Mouse (Mus musculus) forebrain, embryonic 15.5 days (tissue): ENCODE results near the gene Tiam1. TPM values are rescaled to one million over a fixed set of nuclear protein-coding genes. Genes with fewer than 3 reads are reported as not detected.

Experiments used
- ATAC-seq: fragments of 200-750 bp; cut with Nextera tagmentation; replicated peaks from 2 replicates; pipeline ENCODE4 v1.8.0; 2017; ENCODE audit warnings: mild to moderate bottlenecking, moderate TSS enrichment, moderate library complexity
- H3K27ac ChIP-seq: fragments of 300-500 bp; sonication (generic); replicated peaks from 2 replicates; pipeline ENCODE4 v1.5.1; 2015; ENCODE audit warnings: mild to moderate bottlenecking, inconsistent platforms
- H3K27me3 ChIP-seq: fragments of 300-500 bp; sonication (generic); 2 replicates; pipeline ENCODE4 v1.6.1; 2015; ENCODE audit warnings: inconsistent platforms
- H3K36me3 ChIP-seq: fragments of 300-500 bp; sonication (generic); 2 replicates; pipeline ENCODE4 v1.6.1; 2015; ENCODE audit warnings: mild to moderate bottlenecking, inconsistent platforms
- H3K4me1 ChIP-seq: fragments of 300-500 bp; sonication (generic); 2 replicates; pipeline ENCODE4 v1.6.1; 2015; ENCODE audit warnings: inconsistent platforms
- H3K4me2 ChIP-seq: fragments of 300-500 bp; sonication (generic); replicated peaks from 2 replicates; pipeline ENCODE4 v1.6.1; 2015; ENCODE audit warnings: mild to moderate bottlenecking, inconsistent platforms
- H3K4me3 ChIP-seq: fragments of 300-500 bp; sonication (generic); 2 replicates; pipeline ENCODE4 v1.5.1; 2015; ENCODE audit warnings: mild to moderate bottlenecking, inconsistent platforms
- H3K9ac ChIP-seq: fragments of 300-500 bp; sonication (generic); replicated peaks from 2 replicates; pipeline ENCODE4 v1.6.1; 2015; ENCODE audit warnings: mild to moderate bottlenecking, inconsistent platforms
- H3K9me3 ChIP-seq: fragments of 300-500 bp; sonication (generic); 2 replicates; pipeline ENCODE4 v1.6.1; 2016; ENCODE audit warnings: inconsistent platforms
- WGBS: fragments of 180-500 bp; shearing (Covaris S2); methylation state at CpG from one replicate; pipeline ENCODE4 v1.1.7; 2015; ENCODE audit warnings: mixed read lengths; 5-methylcytosine and 5-hydroxymethylcytosine counted together
- polyA plus RNA-seq: library from polyadenylated mRNA; unstranded; fragments of >200 nt; fragmentation: Nextera tagmentation; extraction: Ambion mirVana; gene quantifications from 2 replicates; pipeline ENCODE4 v1.2.1, GENCODE M21; 2015

Gene Tiam1
- polyA plus RNA-seq, 1 experiment from 2014 or later: 35.1 TPM

DNA sequence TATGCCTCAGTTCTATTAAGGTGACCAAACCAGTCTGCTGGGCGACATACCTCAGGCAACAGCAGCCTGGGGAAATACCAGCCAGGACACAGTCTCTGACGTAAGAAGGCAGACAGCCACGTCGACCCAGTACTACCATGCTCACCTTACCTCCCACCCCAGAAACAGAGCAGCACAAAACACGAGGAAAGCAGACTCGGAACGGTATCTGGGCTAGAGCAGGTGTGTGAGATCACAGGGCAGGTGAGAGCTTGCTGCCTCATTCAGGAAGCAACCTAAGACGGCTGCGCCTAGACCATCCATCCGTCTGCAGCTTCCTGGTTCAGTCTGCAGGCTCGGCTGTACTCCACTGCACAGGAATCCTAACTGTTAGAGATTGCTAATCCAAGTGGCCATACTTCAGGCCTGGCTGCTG, 45.4 kb downstream of the Tiam1 start:
- H3K4me2 ChIP-seq: no peak overlapping the region
- no peak overlapping the region for H3K27ac ChIP-seq
- WGBS: 92% methylated on average over 11 of the region's 11 CpGs
- H3K4me1 ChIP-seq: peaks cover 12% of the 10 kb centered on the region
- no peak overlapping the region for H3K4me3 ChIP-seq
- H3K9ac ChIP-seq: no peak overlapping the region
- no peak for ATAC-seq
- H3K9me3 ChIP-seq: no peaks in the 10 kb centered on the region
- H3K27me3 ChIP-seq: no peaks in the 10 kb centered on the region
- H3K36me3 ChIP-seq: no peaks in the 10 kb centered on the region

DNA sequence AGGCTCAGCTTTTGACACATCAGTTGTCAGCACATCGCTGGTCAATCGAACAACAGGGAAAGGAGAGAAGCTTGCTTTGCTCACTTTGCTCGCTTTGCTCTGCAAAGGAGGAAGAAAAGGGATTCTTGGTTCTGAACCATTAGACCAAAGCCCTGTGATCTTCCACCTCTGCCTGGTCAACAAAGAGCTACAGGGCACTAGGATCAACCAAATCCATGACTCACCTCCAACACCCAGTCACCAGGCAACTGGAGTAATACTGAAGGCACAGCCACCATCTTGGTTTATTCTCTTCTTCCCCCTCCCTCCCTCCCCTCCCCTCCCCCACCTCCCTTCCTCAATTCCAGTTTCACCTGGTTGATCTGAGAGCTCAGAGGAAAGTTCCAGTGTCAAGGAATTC, 45.8 kb downstream of the Tiam1 start:
- WGBS: 98% methylated on average over 3 of the region's 3 CpGs
- Histone ChIP-seq H3K4me1 (peaks cover 12% of the 10 kb centered on the region), H3K36me3 (no peaks in the 10 kb centered on the region), H3K4me2 (no peak overlapping the region), H3K9ac (no peak overlapping the region), H3K9me3 (no peaks in the 10 kb centered on the region), H3K4me3 (no peak overlapping the region), H3K27me3 (no peaks in the 10 kb centered on the region), H3K27ac (no peak overlapping the region)
- ATAC-seq: no peak

DNA sequence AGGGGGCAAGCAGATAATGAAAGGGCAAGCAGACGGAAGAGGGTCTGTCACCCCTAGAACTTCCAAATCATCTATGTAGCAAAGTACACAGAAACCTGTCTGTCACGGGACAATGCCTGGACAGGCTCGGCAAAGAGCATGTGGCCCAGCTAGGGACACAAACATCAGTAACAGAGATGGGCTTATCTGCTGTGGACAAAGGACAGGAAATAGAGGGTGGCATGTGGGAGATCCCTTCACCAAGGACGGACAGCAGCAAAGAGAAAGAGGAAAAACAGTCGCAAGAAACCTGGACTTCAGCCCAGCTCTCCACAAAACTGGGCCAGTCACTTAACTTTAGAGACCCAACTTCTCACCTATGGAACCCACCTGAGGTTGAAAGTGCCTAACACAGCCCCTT, 47.6 kb downstream of the Tiam1 start:
- Histone ChIP-seq H3K4me2 (no peak overlapping the region), H3K4me3 (no peak overlapping the region), H3K36me3 (no peaks in the 10 kb centered on the region), H3K27me3 (no peaks in the 10 kb centered on the region), H3K27ac (no peak overlapping the region), H3K9me3 (no peaks in the 10 kb centered on the region), H3K4me1 (peaks cover 10% of the 10 kb centered on the region), H3K9ac (no peak overlapping the region)
- no peak for ATAC-seq
- WGBS: 82% methylated on average over 5 of the region's 5 CpGs

DNA sequence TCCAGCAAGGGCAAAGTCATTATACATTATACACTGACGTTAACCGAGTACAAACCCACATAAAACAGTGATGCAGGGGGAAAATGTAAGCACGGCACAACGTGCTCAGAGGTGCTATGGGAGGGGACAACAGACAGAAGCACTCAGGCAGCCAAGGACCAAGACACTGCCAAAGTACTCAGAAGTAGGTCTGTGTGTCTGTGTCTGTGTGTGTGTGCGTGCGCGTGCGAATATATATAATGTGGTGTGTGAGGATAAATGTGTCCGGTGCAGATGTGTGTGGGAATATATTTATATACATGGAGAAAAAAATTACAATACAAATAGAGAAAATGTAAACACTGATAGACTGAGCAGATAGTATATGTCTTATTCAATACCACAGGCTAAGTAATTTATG, 50.6 kb downstream of the Tiam1 start:
- Histone ChIP-seq H3K36me3 (no peaks in the 10 kb centered on the region), H3K9me3 (no peaks in the 10 kb centered on the region), H3K27me3 (no peaks in the 10 kb centered on the region), H3K4me1 (no peaks in the 10 kb centered on the region), H3K9ac (no peak overlapping the region), H3K4me3 (no peak overlapping the region), H3K27ac (no peak overlapping the region), H3K4me2 (no peak overlapping the region)
- no peak for ATAC-seq
- 82% methylated on average over 9 of the region's 9 CpGs for WGBS

DNA sequence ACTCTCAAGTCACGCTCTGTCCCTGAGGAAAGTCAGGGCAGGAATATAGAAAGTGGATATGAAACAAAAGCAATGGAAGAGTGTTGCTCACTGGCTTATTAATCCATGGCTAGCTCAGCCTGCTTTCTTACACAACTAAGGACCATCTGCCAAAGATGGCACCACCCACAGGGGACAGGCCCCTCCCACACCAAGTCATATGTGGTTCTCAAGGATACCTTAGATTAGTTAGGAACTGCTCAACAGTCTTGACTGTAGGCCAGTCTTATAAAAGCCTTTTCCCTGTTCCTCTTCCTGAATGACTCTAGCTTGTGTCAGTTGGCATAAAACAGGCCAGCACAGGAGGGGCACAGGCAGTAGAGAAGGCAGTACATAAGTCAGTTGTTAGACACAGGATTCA, 51.7 kb downstream of the Tiam1 start:
- ATAC-seq: no peak
- Histone ChIP-seq H3K36me3 (no peaks in the 10 kb centered on the region), H3K4me2 (no peak overlapping the region), H3K27ac (no peak overlapping the region), H3K9ac (no peak overlapping the region), H3K4me3 (no peak overlapping the region), H3K4me1 (no peaks in the 10 kb centered on the region), H3K9me3 (no peaks in the 10 kb centered on the region), H3K27me3 (no peaks in the 10 kb centered on the region)
- WGBS: 92% methylated on average over 1 of the region's 1 CpGs

DNA sequence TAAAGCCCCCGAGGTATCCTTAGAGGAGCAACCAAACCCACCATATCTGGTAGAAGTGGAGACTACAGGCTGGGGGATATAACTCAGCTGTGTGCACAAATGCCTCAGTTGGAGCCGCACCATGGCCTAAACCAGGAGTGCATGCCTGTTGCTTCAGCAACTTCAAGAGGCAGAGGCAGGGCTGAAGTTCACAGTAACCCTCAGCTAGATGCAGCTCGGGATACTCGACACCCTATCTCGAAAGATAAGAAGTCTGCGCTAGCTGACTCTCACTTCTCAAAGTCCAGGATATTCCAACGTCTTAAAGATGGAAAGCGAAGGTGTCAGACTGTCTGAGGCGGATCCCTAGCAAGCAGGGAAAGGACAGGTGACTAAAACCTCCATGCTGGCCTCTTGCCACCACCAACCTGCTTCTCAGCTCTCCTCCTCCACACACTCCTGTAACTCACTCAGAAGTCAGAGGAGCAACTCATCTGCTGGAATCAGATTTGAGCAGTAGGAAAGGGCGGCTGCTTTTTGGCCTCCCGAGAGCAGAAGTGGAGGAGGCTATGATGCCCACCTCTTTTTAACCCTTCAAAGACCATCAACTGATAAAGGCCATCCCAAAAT, 52.4 kb downstream of the Tiam1 start:
- no peaks in the 10 kb centered on the region for H3K27me3 ChIP-seq
- no peaks in the 10 kb centered on the region for H3K9me3 ChIP-seq
- 91% methylated on average over 11 of the region's 11 CpGs for WGBS
- H3K9ac ChIP-seq: no peak overlapping the region
- no peaks in the 10 kb centered on the region for H3K4me1 ChIP-seq
- no peaks in the 10 kb centered on the region for H3K36me3 ChIP-seq
- H3K4me2 ChIP-seq: no peak overlapping the region
- no peak overlapping the region for H3K27ac ChIP-seq
- H3K4me3 ChIP-seq: no peak overlapping the region
- ATAC-seq: no peak

DNA sequence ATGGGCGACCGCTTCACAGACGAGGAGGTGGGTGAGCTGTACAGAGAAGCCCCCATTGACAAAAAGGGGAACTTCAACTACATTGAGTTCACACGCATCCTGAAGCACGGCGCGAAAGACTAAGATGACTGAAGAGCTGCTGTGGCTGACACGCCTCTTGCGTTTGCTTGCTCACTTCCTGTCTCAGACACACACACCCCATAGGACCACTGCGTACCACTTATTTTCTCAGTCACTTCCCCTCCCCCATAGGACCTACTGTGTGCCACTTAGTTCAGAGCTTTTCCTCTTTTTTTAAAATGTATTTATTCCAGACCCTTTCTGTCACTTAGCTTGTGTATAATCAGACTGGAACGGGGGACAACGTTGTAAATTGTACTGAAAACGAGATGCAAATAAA, 53.2 kb downstream of the Tiam1 start:
- H3K36me3 ChIP-seq: no peaks in the 10 kb centered on the region
- H3K27ac ChIP-seq: no peak overlapping the region
- ATAC-seq: no peak
- H3K9me3 ChIP-seq: no peaks in the 10 kb centered on the region
- H3K9ac ChIP-seq: no peak overlapping the region
- no peak overlapping the region for H3K4me3 ChIP-seq
- no peak overlapping the region for H3K4me2 ChIP-seq
- 96% methylated on average over 13 of the region's 13 CpGs for WGBS
- H3K4me1 ChIP-seq: peaks cover 7% of the 10 kb centered on the region
- no peaks in the 10 kb centered on the region for H3K27me3 ChIP-seq

DNA sequence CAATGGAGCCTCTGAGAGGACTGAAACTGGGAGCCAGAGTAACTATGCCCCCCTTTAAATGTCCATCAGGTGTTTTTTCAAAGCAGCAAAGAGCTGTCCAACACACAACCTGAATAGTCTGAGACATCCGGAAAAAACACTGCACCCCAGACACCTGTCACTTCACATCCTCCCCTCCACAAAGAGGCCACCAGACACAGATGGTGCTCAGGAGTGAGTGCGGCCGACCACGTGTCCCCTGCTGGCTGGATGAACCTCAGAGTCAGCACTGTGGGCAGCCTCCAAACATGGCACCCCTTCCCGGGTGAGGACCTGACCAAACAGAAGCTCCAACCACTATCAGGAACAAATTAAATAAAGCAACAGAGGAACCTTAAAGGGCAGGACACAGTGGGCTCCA, 56.3 kb downstream of the Tiam1 start:
- H3K9ac ChIP-seq: no peak overlapping the region
- peaks cover 11% of the 10 kb centered on the region for H3K4me1 ChIP-seq
- no peaks in the 10 kb centered on the region for H3K9me3 ChIP-seq
- H3K36me3 ChIP-seq: no peaks in the 10 kb centered on the region
- no peak overlapping the region for H3K27ac ChIP-seq
- H3K4me3 ChIP-seq: no peak overlapping the region
- H3K27me3 ChIP-seq: no peaks in the 10 kb centered on the region
- no peak for ATAC-seq
- H3K4me2 ChIP-seq: no peak overlapping the region
- WGBS: 91% methylated on average over 5 of the region's 5 CpGs

DNA sequence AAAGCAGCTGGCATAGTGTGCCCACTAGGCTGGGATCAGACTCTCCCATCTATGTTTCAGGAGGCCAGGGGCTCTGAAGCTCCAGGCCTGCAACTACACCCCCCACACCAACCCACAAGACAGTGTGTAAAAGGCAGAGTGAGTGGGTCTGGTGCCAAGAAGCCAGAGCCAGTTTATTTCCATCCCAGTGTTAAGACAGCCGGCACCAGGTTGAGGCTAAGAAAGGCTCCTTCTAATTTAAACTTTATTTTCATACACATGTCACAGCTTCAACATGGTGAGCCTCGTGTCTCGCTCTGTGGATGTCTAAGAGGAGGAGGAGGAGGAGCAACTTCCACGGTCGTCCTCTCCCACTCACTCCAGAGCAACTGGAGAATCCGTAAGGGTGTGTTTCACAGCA, 57.5 kb downstream of the Tiam1 start:
- H3K4me2 ChIP-seq: no peak overlapping the region
- H3K27ac ChIP-seq: no peak overlapping the region
- peaks cover 11% of the 10 kb centered on the region for H3K4me1 ChIP-seq
- 67% methylated on average over 6 of the region's 6 CpGs for WGBS
- no peak; the same call in 1 of the 2 replicates for ATAC-seq
- no peak overlapping the region for H3K4me3 ChIP-seq
- no peaks in the 10 kb centered on the region for H3K9me3 ChIP-seq
- no peaks in the 10 kb centered on the region for H3K36me3 ChIP-seq
- no peaks in the 10 kb centered on the region for H3K27me3 ChIP-seq
- H3K9ac ChIP-seq: no peak overlapping the region

DNA sequence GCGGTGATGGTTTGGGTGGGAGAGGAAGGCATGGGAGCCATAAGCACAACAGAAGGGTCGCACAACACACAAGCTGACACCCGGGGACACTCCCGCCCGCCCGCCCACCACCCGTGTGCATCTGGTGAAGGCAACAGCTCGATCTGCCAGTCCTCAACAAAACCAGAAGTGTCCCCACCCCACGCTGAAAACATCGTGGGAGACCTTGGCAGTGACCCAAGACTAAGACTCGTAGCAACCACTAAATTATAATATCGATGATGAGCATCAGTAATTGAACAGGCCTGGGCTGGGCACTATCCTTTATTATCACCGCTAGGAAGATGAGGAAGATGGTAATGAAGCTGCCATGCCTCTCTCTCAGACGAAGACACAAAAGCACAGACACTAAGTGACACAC, 58.0 kb downstream of the Tiam1 start:
- Histone ChIP-seq H3K4me2 (no peak overlapping the region), H3K36me3 (no peaks in the 10 kb centered on the region), H3K4me3 (no peak overlapping the region), H3K4me1 (peaks cover 11% of the 10 kb centered on the region), H3K27me3 (no peaks in the 10 kb centered on the region), H3K9me3 (no peaks in the 10 kb centered on the region), H3K27ac (no peak overlapping the region), H3K9ac (no peak overlapping the region)
- ATAC-seq: 0 out of 2 replicates have a peak, but pooled peaks have one; percentile 16
- 59% methylated on average over 14 of the region's 14 CpGs for WGBS

DNA sequence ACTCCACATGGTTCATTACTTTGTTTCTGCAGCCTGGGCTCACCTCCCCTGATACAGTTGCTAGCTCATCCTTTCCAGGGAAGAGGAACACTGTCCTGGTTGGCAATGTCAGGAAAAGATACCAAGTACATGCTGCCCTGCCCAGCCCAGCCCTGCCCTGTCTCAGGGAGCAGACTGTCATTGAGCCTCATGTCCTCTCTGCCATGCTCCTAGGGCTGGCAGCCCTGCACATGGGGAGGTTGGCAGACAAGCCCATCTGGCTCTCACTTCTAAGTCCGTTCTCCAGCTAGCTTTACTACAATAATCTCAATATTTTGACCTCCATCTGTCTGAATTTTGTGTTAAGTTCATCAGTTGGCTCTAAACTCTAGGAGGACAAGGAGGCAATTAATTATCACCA, 62.4 kb downstream of the Tiam1 start:
- ATAC-seq: 0 out of 2 replicates have a peak, but pooled peaks have one; percentile 42

DNA sequence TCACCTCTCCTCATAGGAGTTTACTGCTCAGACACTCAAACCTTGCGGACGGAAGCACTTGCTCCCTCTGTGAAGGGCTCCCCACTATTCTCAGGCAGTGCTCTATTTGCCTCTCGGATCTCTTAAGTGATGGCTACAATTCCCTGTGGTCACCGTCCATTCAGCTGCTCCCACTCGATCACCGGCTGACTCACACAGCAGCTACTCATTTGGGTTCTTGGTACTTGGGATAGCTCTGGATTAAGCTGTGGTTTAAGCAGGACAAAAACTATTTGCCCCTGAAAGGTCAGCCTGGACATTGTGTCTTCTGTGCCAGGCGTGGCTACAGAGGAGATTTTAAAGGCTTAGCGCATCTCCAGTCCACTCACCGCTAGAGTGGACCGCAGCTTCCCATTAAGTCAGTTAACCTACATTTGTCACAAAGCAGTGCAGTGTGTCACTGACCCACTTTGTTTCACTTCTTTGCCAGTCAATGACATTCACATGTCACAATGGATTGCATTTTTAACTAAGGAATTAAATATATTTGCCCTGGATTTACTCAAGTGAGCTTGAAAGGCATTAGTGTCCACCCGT, 64.7 kb downstream of the Tiam1 start:
- Histone ChIP-seq H3K9ac (no peak overlapping the region), H3K4me1 (peaks cover 2% of the 10 kb centered on the region), H3K27ac (no peak overlapping the region), H3K27me3 (no peaks in the 10 kb centered on the region), H3K4me3 (no peak overlapping the region), H3K9me3 (no peaks in the 10 kb centered on the region), H3K4me2 (no peak overlapping the region), H3K36me3 (no peaks in the 10 kb centered on the region)
- 72% methylated on average over 11 of the region's 11 CpGs for WGBS
- no peak for ATAC-seq

More for the DNA sequence above, 62.4 kb downstream of the Tiam1 start:
- H3K27ac ChIP-seq: no peak overlapping the region
- H3K9me3 ChIP-seq: no peaks in the 10 kb centered on the region
- no peaks in the 10 kb centered on the region for H3K27me3 ChIP-seq
- WGBS: 40% methylated on average over 1 of the region's 1 CpGs
- H3K36me3 ChIP-seq: no peaks in the 10 kb centered on the region
- no peak overlapping the region for H3K4me3 ChIP-seq
- H3K4me1 ChIP-seq: peaks cover 11% of the 10 kb centered on the region
- no peak overlapping the region for H3K4me2 ChIP-seq
- H3K9ac ChIP-seq: no peak overlapping the region

DNA sequence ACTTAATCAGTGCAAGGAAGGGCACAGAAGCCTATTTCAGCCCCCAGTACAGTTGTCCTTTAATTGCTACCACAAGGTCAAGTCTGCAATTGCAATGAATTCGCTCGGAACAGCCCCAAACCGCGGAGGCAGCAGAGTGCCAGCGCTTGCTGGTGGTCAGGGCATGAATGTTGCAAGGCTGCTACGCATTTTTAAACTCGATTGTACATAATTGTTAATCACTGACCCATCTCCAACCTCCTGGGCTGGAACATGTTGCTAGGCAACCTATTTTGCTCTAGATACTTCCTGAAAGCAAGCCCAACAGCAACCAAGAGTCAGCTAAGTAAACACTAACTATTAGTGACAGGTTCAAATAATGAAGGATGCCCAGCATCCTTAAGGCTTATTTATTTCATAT, 70.1 kb downstream of the Tiam1 start:
- no peak overlapping the region for H3K4me2 ChIP-seq
- ATAC-seq: no peak
- no peaks in the 10 kb centered on the region for H3K9me3 ChIP-seq
- no peak overlapping the region for H3K9ac ChIP-seq
- H3K27me3 ChIP-seq: no peaks in the 10 kb centered on the region
- 21% methylated on average over 7 of the region's 7 CpGs for WGBS
- H3K4me1 ChIP-seq: peaks cover 41% of the 10 kb centered on the region
- no peaks in the 10 kb centered on the region for H3K36me3 ChIP-seq
- no peak overlapping the region for H3K4me3 ChIP-seq
- H3K27ac ChIP-seq: peak overlapping the region; percentile 53; the same call in 1 of the 2 replicates
